Mouse (Mus musculus) urinary bladder, postnatal 4 days (tissue): ENCODE measurements around the gene Vcp.

ENCODE experiments used
- DNase-seq, 2 experiments: peaks; one replicate each; pipeline ENCODE4 v3.0.0; 2021 to 2022; ENCODE audit warnings: low spot score in 2 of 2

Gene Vcp

DNA sequence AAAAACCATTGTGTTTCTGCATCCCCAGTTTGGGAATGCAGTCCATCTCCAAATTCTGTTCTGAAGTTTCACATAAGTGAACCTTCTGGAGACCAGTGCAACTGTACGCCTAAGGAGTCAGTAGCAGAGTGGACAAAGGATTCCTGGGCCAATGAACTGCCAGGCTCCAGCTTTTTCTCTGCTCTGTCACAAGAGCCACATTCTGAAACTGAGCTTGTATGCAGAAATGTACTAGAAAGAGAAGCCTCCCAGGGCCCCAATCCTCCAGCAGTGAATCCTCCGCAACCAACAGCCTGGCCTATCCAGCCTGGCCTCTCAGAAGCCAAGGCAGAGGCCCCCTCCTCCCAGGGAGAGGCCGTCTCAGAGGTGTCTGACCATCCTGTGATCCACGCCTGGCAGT, 27.4 kb downstream of the Vcp start:
- no peak for DNase-seq

DNA sequence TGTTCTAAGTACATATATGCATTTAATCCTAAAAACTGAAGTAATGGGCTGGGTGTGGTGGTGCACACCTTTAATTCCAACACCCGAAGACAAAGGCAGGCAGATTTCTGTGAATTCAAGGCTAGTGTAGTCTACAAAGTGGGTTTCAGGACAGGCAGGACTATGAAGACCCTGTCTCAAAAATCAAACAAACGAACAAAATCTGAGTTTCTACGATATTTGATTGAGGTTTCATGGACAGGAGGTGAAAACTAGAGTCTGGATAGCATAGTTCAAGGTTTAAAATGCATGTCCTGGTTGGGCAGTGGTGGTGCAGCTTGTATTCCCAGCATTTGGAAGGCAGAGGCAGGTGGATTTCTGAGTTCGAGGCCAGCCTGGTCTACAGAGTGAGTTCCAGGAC, 31.0 kb downstream of the Vcp start, which contains the start of gene 1700022I11Rik:
Gene 1700022I11Rik, plus strand, starts transcription at position 301 of the 400 bp plus-strand sequence.
- DNase-seq: no peak

- no peak for DNase-seq
Observed at GRCm38 (mm10) chr4:42965039-42965719, 35.1 kb downstream of the Vcp start.

- no peak for DNase-seq
Observed at GRCm38 (mm10) chr4:42963480-42963879, 36.8 kb downstream of the Vcp start.

DNA sequence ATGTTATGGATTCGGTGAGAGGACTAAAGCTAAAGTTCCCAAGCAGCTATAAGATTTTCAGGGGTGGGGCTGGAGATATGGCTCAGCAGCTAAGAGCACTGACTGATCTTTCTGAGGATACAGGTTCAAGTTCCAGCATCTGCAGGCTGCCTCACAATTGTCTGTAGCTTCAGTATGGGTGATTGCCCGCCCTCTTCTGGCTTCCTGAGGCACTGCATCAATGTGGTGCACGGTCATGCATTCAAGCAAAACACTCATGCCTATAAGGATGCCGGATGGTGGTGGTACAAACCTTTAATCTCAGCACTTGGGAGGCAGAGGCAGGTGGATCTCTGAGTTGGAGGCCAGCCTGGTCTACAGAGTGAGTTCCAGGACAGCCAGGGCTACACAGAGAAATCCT, 38.7 kb downstream of the Vcp start:
- DNase-seq: no peak

- DNase-seq: no peak
Observed at GRCm38 (mm10) chr4:42959382-42959781, 40.9 kb downstream of the Vcp start.

DNA sequence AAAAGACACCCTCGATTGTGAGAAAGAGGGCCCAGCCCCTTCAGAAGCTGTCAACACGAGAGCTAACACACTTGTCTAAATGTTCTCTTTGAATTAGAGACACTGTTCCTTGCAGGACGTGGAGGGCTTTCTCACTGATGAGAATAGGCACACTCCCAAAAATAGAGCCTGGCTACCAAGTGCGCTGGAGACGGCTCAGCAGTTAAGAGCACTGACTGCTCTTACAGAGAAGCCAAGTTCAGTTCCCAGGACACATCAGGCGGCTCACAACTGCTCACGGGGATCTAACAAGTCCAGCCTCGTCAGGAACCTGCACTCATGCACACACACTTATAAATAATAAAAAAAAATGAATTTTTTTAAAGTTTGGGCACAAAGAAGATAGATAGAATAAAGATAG, 41.4 kb downstream of the Vcp start:
- no peak for DNase-seq

DNA sequence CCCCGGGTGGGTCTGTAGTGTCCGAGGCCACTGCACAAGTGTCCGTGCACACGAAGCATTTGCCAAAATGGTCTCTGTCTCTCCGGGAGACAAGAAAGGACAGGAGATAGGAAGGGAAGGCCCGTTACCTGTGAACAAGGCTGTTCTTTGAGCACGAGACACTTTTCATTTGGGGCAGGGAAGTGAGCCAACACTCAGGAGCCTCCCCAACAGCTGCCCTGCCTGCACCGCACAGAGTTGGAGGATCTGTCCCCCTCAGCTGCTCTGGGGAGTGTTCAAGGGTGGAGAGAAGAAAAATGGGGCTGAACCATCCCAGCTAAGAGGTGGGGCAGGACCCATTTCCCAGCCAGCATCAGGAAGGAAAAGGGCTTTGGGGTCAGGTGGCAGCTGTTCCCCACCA, 42.3 kb downstream of the Vcp start:
- no peak for DNase-seq

- no peak for DNase-seq
Observed at GRCm38 (mm10) chr4:42957306-42957705, 43.0 kb downstream of the Vcp start.

- DNase-seq: no peak
Observed at GRCm38 (mm10) chr4:42956581-42956980, 43.7 kb downstream of the Vcp start.

DNA sequence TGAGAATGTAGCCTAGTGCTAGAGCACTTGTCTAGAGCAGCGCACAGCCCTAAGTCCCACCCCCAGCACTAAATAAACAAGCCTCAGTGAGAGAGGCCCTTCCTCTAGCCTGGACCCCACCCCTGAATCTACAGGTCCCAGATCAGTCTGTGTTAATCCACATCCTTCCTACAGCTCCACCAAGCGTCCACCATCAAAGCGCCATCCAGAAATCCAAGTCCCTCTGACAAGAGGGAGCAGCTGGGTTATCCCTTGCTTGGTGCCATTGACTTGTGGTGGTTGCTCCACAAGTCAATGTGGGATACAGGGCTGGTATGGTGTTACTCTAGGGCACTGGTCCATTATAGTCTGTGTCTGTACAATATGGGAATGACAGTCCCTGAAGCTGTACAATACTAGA, 45.1 kb downstream of the Vcp start:
- DNase-seq: no peak

GRCm38 (mm10) chr4:42954297-42954696, 46.0 kb downstream of the Vcp start:
- peak in 1 of 2 experiments; percentile 78 for DNase-seq

GRCm38 (mm10) chr4:42953435-42954094, 46.7 kb downstream of the Vcp start:
- DNase-seq: no peak

DNA sequence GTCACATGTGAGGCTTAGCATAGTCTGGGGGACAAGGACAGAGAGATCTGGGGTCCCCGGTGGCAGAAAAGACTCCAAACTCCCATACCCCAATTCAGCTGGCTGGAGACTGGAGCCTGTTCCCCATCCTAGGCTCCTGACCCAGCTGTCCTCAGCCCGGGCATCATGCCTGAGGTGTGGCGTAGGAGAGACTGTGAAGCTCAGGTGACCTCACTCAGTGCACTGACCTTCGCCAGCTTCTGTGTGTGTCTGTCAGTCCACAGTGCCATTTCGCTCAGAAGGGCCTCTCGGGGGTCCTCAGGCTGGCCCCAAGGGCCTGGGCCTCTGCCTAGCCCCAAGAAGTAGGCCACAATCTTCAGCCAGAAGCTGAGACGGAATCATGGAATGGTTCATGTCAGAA, 47.7 kb downstream of the Vcp start:
- no peak for DNase-seq

DNA sequence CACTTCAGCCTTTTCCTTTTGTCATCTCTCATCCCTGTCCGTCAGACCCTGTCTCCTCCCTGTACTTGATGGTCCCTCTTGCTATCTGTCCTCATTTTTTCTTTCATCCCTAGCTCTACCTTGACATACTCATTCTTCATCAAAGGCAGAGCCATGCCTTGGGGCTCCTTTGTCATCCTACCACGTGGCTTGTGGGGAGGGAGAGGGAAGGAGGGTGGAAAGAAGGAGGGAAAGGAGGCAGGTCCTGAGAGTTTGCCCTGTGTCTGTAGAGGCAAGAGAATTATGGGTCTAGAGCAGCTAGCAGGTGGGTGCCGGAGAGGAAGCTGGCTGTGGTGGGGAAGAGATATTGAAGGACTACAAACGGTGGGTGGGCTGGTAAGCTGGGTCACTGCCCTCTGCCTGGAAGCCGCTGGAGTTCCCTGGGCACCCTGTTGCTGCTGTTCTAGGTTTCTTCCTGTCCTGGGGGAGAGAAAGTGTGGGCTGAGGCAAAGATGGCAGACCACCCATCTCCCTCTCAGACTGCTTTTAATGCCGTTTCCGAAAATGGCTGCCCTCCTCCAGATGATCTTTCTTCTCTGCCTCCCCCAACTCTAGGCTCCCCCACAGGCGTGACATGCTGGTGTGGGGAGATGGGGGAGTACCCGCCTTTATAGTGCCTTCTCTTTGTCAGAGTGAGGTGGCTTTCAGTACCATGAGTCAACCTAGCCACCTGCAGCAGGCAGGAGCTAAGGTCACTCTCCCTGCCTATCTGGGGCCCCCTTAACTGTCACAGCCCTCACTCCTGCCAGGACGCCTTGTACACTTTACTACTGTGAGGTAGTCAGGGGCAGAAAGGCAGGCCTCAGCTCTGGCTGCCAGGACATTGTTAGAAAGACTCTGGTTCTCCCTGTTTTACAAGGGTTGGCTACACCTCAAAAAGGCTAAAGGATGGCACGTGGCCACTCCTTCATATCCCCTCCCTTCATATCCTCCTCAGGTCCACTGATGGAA, 48.8 kb downstream of the Vcp start:
- DNase-seq: no peak

- DNase-seq: peak; percentile 80 to 89
Observed at GRCm38 (mm10) chr4:42950065-42950558, 50.2 kb downstream of the Vcp start.

DNA sequence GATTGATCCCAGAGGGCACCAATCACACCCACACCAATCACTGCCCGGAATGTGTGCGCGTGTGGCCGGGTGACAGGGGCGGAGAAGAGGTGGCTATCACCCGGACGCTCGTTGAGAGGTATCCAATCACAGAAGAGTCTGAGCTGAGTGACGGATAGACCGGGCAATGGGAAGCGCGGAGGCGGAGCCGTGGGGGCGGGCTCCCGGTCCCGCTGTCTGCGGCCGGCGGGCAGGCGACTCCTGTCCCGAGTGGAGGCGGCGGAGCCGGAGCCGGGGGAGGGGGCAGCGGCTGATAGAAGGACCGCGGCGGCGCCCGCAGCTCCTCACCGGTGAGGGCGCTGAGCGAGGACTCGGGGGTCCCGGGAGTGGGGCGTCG, 50.6 kb downstream of the Vcp start, which contains the start of gene Dnajb5:
Gene Dnajb5, plus strand, starts transcription at position 139 of the 376 bp plus-strand sequence.
- DNase-seq: peak; percentile 95 to 96

DNA sequence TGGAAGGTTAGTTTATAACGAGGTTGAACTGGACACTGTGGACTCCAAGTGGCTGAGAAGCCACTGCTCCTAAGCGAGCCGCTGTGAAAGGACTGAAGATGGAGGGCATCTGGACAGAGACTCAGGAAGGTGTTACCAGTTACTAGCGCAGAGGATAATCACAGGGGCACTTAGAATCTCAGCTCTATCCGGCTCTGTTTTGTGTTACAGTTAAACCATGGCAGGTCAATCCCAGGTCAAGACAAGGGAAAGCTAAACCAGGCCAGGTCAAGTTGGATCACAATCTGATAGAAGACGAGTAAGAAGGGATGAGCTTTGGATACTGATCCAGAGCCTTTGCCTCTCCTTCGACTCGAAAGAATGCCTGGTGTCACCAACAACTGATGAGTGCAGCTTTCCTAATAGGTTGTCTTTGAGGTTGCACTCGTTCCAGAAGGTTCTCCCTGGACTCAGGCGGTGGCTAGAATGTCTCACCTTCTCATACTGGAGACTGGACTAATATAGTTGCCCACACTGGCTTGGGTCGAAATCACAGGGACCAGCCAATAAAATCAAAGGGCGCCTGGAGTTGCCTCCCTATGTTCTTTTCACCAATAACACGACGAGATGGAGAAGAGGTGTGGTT, 51.1 kb downstream of the Vcp start:
- DNase-seq: no peak

DNA sequence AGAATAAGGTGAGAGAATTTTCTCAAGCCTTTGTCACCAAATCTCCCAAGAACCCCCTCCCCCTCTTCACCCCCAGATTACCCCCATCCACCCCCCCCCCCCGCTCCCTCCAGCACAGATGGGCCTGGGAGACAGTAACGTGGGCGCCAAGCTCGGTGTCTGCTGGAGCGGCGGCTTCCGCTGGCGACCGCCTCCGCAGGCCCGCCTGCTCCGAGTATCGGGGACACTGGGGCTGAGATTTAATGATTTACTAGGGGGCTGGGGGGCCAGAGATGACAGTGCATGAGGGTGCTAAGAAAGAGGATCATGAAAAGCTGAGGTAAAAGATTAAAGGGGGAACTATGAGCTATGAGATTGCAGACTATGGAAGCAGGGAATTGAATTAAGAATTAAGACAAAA, 51.8 kb downstream of the Vcp start:
- DNase-seq: no peak

DNA sequence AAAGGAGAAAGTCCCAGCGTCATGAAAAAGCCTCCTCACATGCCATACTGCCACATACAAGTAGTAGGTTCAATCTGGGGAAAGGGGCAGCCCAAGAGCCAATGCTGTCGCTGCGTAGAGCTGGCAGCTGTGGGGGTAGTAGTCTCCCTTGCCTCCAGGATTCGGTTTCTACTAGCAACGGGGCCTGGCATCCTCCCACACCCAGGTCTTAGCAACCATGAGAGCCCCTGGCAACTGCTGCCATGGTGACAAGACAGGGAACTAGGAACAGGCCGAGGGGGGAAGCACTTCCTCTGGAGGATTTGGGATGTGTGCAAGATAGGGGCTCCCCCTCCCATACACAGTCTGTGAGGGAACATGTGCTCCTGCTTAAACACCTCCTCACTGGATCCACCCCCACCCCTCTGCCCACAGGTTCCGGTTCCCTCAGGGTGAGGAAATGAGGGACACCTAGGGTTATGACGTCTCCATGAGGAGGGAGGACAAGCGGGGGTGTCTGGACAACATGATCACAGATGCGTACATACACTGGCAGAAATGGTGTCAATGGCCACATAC, 53.5 kb downstream of the Vcp start:
- DNase-seq: no peak

GRCm38 (mm10) chr4:42945952-42946351, 54.4 kb downstream of the Vcp start:
- DNase-seq: no peak
